Mouse (Mus musculus) limb, embryonic 12.5 days (tissue): ENCODE data around the gene Col7a1. TPM values are rescaled to one million over a fixed set of nuclear protein-coding genes. Genes with fewer than 3 reads are reported as not detected.

Experiments used
- ATAC-seq: fragments of 200-750 bp; cut with Nextera tagmentation; 2 replicates; pipeline ENCODE4 v1.8.0; 2017; ENCODE audit warnings: low read depth, moderate TSS enrichment; ENCODE audit not compliant: insufficient number of reproducible peaks, insufficient read depth, low FRiP score, low TSS enrichment
- H3K27ac ChIP-seq: fragments of 300-500 bp; sonication (generic); 2 replicates; pipeline ENCODE4 v1.5.1; 2016; ENCODE audit warnings: mild to moderate bottlenecking, moderate library complexity
- H3K27me3 ChIP-seq: fragments of 300-500 bp; sonication (generic); 2 replicates; pipeline ENCODE4 v1.6.1; 2016; ENCODE audit warnings: mild to moderate bottlenecking, moderate library complexity
- H3K36me3 ChIP-seq: fragments of 300-500 bp; sonication (generic); 2 replicates; pipeline ENCODE4 v1.6.1; 2016; ENCODE audit warnings: mild to moderate bottlenecking, moderate library complexity
- H3K4me1 ChIP-seq: fragments of 300-500 bp; sonication (generic); replicated peaks from 2 replicates; pipeline ENCODE4 v1.6.1; 2016
- H3K4me2 ChIP-seq: fragments of 300-500 bp; sonication (generic); 2 replicates; pipeline ENCODE4 v1.6.1; 2016; ENCODE audit warnings: mild to moderate bottlenecking, moderate library complexity
- H3K4me3 ChIP-seq: fragments of 300-500 bp; sonication (generic); replicated peaks from 2 replicates; pipeline ENCODE4 v1.5.1; 2016; ENCODE audit warnings: mild to moderate bottlenecking
- H3K9ac ChIP-seq: fragments of 300-500 bp; sonication (generic); replicated peaks from 2 replicates; pipeline ENCODE4 v1.6.1; 2016; ENCODE audit warnings: mild to moderate bottlenecking, moderate library complexity
- H3K9me3 ChIP-seq: fragments of 300-500 bp; sonication (generic); 2 replicates; pipeline ENCODE4 v1.6.1; 2016; ENCODE audit warnings: mild to moderate bottlenecking, moderate library complexity
- WGBS: fragments of 180-500 bp; shearing (Covaris S2); methylation state at CpG from one replicate; pipeline ENCODE4 v1.1.7; 2016; 5-methylcytosine and 5-hydroxymethylcytosine counted together
- polyA plus RNA-seq: library from polyadenylated mRNA; unstranded; fragments of >200 nt; fragmentation: Nextera tagmentation; extraction: Ambion mirVana; gene quantifications from 2 replicates; pipeline ENCODE4 v1.2.1, GENCODE M21; 2016

Gene Col7a1
- polyA plus RNA-seq, 1 experiment from 2014 or later = 8.0 TPM

DNA sequence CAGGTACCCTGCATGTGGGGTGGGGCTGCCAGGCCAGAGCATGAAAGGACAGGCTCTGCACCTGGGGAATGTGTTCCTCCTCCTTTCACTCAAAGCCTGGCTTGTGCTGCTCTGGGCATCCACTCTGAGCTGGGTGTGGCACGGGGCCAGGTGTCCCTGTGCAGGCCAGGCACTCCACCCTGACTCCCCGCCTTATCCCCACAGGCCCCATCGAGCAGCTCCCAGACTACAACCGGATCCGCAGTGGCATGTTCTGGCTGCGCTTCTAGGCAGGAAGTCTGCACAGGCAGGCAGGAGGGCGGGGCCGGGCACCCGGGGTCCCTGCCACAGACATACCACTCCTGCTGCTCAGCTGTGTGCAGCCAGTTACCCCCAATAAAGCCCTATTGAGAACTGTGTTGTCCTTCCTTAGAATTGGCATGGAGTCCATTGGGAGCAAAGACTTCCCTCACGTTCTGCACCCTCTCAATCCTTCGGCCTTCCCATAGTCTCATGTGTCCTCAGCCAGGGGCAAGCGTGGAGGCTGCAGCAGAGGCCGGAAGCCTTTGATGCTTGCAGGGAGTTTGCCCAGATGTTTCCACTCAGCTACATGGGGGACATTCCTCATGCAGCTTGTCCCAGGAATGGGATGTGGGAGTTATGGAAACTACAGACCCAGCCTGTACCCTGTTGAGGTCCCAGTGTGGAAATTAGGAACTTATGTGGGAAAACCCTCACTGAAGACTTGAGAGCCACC lies 4.0 kb upstream of the Col7a1 start:
- H3K4me1 ChIP-seq = peaks cover 42% of the 10 kb centered on the region
- peaks cover 22% of the 10 kb centered on the region for H3K27me3 ChIP-seq
- H3K4me2 ChIP-seq = peak overlapping the region; percentile 29
- WGBS = 31% methylated on average over 13 of the region's 13 CpGs
- 0 out of 2 replicates have a peak overlapping the region, but pooled peaks have one; percentile 37 for H3K9ac ChIP-seq
- peak overlapping the region; percentile 93 for H3K27ac ChIP-seq
- peak; percentile 69; the same call in 1 of the 2 replicates for ATAC-seq
- peaks cover 68% of the 10 kb centered on the region for H3K36me3 ChIP-seq
- no peaks in the 10 kb centered on the region for H3K9me3 ChIP-seq
- H3K4me3 ChIP-seq = no peak overlapping the region

DNA sequence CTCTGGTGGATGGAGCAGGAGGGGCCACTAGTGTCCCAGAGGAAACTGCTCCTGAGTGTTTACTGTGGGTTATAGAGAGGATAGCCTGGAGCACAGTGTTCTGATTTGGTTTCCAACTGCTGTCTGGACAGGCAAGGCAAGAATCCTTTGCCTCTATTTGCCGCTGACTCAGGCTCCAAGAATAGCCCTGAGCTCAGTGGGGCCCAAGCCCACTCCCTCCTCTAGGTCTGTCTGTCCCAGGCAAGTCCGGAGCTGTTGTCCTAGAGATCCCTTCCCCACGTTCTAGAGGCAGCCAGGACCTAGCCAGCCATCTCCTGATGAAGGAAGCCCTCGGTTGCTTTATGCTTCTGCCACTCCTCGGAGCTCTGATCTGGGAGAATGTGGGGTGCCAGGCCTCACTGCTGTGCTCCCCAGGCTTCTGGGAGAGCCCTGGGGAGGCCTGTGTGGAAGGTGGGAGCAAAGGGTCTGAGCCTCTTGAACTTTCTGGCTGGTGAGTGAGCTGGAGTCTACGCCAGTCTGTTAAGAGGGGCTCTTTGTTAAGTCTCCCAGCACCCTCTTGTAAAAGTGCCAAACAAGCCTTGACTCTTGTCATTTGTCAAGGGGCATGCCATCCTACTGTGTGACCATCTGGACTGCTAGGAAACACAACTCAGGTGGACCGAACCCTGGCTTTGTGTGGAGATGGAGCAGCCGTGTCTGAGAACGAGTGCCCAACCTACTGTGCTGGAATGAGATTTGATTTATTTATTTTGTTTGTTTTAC lies 3.2 kb upstream of the Col7a1 start:
- Histone ChIP-seq H3K4me3 (no peak overlapping the region), H3K27ac (peak overlapping the region; percentile 93), H3K27me3 (peaks cover 29% of the 10 kb centered on the region), H3K4me1 (peaks cover 44% of the 10 kb centered on the region), H3K36me3 (peaks cover 60% of the 10 kb centered on the region), H3K4me2 (0 out of 2 replicates have a peak overlapping the region, but pooled peaks have one; percentile 23), H3K9ac (0 out of 2 replicates have a peak overlapping the region, but pooled peaks have one; percentile 8), H3K9me3 (no peaks in the 10 kb centered on the region)
- WGBS = 73% methylated on average over 9 of the region's 9 CpGs
- ATAC-seq = peak; percentile 12; the same call in 1 of the 2 replicates

DNA sequence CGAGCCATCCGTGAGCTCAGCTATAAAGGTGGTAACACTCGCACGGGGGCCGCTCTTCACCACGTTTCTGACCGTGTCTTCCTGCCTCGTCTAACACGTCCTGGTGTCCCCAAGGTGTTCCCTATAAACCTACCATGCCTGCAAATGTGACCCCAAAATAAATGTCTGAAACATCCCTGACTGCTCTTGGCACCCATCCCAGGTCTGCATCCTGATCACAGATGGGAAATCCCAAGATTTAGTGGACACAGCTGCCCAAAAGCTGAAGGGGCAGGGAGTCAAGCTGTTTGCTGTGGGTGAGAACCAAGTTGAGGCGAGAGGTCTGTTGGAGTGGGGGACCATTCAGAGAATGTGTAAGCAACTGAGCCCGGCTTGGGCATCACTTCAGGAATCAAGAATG lies 1.9 kb downstream of the Col7a1 start:
- 89% methylated on average over 11 of the region's 11 CpGs for WGBS
- Histone ChIP-seq H3K36me3 (peaks cover 9% of the 10 kb centered on the region), H3K4me1 (peaks cover 18% of the 10 kb centered on the region), H3K27me3 (peaks cover 29% of the 10 kb centered on the region), H3K4me2 (no peak overlapping the region), H3K27ac (no peak overlapping the region), H3K9ac (no peak overlapping the region), H3K4me3 (no peak overlapping the region), H3K9me3 (no peaks in the 10 kb centered on the region)
- no peak for ATAC-seq

DNA sequence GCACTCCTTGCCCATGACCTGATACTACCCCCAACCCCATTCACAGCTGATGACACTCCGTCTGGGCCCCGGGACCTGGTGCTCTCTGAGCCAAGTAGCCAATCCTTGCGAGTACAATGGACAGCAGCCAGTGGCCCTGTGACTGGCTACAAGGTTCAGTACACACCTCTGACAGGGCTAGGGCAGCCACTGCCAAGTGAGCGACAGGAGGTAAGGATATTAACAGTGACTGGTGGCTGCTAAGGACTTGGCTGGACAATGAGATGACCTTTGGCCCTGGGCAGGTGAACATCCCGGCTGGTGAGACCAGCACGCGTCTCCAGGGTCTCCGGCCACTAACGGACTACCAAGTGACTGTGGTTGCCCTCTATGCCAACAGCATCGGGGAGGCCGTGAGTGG lies 2.5 kb downstream of the Col7a1 start:
- peaks cover 29% of the 10 kb centered on the region for H3K27me3 ChIP-seq
- no peak for ATAC-seq
- 88% methylated on average over 11 of the region's 11 CpGs for WGBS

DNA sequence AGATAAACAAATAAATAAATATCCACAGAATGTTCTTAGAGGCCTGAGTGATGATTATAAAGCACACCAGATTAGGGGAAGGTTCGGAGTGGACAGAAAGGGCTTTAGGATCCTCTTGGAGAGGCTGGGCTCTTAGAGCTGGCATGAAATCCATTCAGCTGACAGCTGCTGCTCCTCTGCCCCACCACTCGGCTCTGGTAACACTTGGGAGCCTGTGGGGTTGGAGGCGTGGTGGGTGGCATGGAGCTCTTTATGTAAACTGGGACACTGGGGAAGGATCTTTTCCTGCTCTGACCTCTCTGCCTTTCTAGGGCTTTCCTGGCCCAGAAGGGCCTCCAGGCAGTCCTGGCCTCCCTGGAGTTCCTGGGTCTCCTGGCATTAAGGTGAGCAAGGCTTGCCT lies 10.2 kb downstream of the Col7a1 start:
- H3K36me3 ChIP-seq = no peaks in the 10 kb centered on the region

More for the DNA sequence above, 2.5 kb downstream of the Col7a1 start:
- H3K9me3 ChIP-seq = no peaks in the 10 kb centered on the region
- no peak overlapping the region for H3K4me2 ChIP-seq
- H3K4me3 ChIP-seq = no peak overlapping the region
- H3K4me1 ChIP-seq = peaks cover 16% of the 10 kb centered on the region
- H3K27ac ChIP-seq = no peak overlapping the region
- H3K9ac ChIP-seq = no peak overlapping the region
- peaks cover 3% of the 10 kb centered on the region; the same call in 1 of the 2 replicates for H3K36me3 ChIP-seq

DNA sequence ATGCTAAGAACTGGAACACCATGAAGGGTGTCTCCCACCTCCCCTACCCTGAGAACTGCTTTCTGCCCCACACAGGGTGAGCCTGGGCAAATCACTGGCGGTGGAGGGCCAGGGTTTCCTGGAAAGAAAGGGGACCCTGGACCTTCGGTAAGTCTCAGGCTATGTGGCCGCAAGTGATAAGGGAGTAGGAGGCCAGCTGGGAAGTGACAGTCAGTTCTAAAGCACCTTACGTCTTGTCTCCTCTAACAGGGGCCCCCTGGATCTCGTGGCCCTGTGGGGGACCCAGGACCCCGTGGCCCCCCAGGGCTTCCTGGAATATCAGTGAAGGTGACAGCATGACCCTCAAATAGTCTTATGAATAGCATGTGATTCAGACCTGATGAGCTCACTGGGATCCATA lies 11.0 kb downstream of the Col7a1 start:
- Histone ChIP-seq H3K27me3 (no peaks in the 10 kb centered on the region), H3K4me2 (no peak overlapping the region), H3K9ac (no peak overlapping the region), H3K9me3 (no peaks in the 10 kb centered on the region), H3K27ac (no peak overlapping the region), H3K4me3 (no peak overlapping the region), H3K4me1 (no peaks in the 10 kb centered on the region), H3K36me3 (no peaks in the 10 kb centered on the region)
- no peak for ATAC-seq
- WGBS = 88% methylated on average over 6 of the region's 6 CpGs

More for the DNA sequence above, 10.2 kb downstream of the Col7a1 start:
- Histone ChIP-seq H3K4me1 (no peaks in the 10 kb centered on the region), H3K9ac (no peak overlapping the region), H3K9me3 (no peaks in the 10 kb centered on the region), H3K4me2 (no peak overlapping the region), H3K4me3 (no peak overlapping the region), H3K27ac (no peak overlapping the region), H3K27me3 (no peaks in the 10 kb centered on the region)
- 83% methylated on average over 3 of the region's 3 CpGs for whole genome bisulfite sequencing
- no peak for ATAC-seq

DNA sequence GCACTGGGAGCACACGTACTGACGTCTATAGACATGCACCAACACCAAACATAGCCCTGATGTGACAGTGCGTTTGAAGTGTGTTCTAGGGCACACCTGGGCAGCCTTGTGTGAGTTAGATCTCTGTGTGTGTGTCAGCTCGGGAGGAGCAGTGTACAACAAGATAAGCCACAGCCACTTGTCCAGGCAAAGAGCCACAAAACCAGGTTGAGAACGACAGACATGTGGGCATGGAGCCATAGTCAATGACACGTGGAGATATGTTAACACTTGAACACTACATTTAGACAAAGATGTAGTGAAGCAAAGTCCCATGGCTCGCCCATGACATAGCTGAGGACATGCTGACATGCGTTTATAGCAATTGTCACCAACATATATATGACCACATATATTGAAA lies 17.2 kb downstream of the Col7a1 start:
- Histone ChIP-seq H3K36me3 (no peaks in the 10 kb centered on the region), H3K27ac (no peak overlapping the region), H3K4me2 (no peak overlapping the region), H3K9ac (no peak overlapping the region), H3K4me1 (no peaks in the 10 kb centered on the region), H3K27me3 (no peaks in the 10 kb centered on the region), H3K9me3 (no peaks in the 10 kb centered on the region), H3K4me3 (no peak overlapping the region)
- no peak for ATAC-seq
- WGBS = 84% methylated on average over 8 of the region's 8 CpGs

DNA sequence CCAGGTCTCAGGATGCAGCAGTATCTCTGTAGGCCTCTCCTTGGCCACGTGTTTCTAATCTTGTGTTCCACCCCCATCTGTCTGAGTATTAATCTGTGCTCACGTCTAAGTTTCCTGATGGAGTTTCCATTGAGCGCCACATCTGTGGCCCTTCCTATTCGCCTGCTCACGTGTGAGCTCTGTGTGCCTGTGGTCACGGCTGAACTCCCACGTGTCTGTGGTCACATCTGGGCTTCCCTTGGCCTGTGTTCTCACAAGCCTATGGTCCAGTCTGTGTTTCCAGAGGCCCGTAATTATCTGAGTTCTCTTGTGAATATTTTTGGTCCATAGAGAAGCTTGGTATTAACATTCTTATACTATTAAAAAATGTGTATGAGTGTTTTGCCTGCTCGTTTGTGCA lies 23.1 kb downstream of the Col7a1 start:
- 80% methylated on average over 9 of the region's 9 CpGs for WGBS
- Histone ChIP-seq H3K4me2 (no peak overlapping the region), H3K27me3 (no peaks in the 10 kb centered on the region), H3K27ac (no peak overlapping the region), H3K9ac (no peak overlapping the region), H3K4me3 (no peak overlapping the region), H3K4me1 (no peaks in the 10 kb centered on the region), H3K36me3 (no peaks in the 10 kb centered on the region), H3K9me3 (no peaks in the 10 kb centered on the region)
- no peak for ATAC-seq

DNA sequence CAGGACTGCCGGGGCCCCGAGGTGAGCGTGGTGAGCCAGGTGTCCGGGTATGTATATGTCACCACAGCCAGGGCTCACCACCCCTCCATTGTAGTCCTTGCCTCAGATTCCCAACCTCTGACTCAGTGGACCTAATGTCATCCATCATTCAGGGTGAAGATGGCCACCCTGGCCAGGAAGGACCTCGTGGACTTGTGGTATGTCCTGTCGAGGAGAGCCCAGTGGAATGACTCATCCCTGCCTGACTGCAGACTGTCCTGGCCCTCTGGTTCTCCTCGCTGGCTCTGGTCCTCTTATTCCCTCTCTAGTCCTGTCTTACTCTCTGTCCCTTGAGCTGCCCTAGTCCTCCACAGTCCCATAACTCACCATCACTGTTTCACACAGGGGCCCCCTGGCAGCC lies 24.6 kb downstream of the Col7a1 start:
- ATAC-seq = no peak
- Histone ChIP-seq H3K9ac (no peak overlapping the region), H3K4me1 (no peaks in the 10 kb centered on the region), H3K27me3 (no peaks in the 10 kb centered on the region), H3K4me2 (no peak overlapping the region), H3K9me3 (no peaks in the 10 kb centered on the region), H3K27ac (no peak overlapping the region), H3K4me3 (no peak overlapping the region), H3K36me3 (no peaks in the 10 kb centered on the region)
- 78% methylated on average over 7 of the region's 7 CpGs for whole genome bisulfite sequencing

DNA sequence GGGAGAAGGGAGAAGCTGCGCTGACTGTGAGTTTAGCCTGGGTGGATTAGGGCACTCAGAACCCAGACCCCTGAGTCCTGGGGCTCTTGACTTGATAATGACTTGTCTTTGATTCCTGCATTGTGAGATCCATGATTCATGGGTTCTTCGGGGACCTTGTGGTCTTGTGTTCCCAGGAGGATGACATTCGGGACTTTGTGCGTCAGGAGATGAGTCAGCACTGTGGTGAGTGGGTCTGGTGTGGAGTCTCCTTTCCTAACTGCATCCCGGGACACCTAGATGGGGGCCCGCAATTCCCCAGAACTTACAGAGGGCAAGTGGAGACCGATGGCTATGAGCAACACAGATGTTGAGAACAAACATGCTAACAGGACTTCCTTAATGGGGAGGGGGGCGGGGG lies 29.1 kb downstream of the Col7a1 start:
- H3K4me1 ChIP-seq = peaks cover 4% of the 10 kb centered on the region

DNA sequence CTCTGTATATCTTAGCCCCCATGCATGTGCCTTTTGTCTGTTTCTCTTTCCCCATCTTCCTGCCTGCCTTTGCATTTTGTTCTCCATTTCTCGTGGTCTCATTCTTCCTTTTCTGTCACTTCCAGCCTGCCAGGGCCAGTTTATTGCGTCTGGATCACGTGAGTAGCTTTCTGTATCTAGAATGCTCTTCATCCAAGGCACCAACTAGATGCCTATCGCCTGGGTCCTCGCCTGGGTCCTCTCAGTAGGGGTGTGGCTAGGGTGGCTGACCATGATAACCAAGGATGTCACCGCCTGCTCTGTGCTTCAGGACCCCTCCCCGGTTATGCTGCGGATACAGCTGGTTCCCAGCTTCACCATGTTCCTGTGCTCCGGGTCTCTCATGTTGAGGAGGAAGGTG lies 29.8 kb downstream of the Col7a1 start:
- H3K36me3 ChIP-seq = no peaks in the 10 kb centered on the region
- no peaks in the 10 kb centered on the region for H3K9me3 ChIP-seq
- 75% methylated on average over 9 of the region's 9 CpGs for WGBS
- H3K27ac ChIP-seq = no peak overlapping the region
- peaks cover 11% of the 10 kb centered on the region for H3K4me1 ChIP-seq
- H3K4me2 ChIP-seq = no peak overlapping the region
- no peak overlapping the region for H3K4me3 ChIP-seq
- ATAC-seq = no peak
- H3K27me3 ChIP-seq = no peaks in the 10 kb centered on the region
- no peak overlapping the region for H3K9ac ChIP-seq

More for the DNA sequence above, 29.1 kb downstream of the Col7a1 start:
- 83% methylated on average over 8 of the region's 8 CpGs for WGBS
- no peaks in the 10 kb centered on the region for H3K27me3 ChIP-seq
- H3K36me3 ChIP-seq = no peaks in the 10 kb centered on the region
- H3K4me3 ChIP-seq = no peak overlapping the region
- no peak overlapping the region for H3K9ac ChIP-seq
- no peaks in the 10 kb centered on the region for H3K9me3 ChIP-seq
- no peak for ATAC-seq
- H3K27ac ChIP-seq = no peak overlapping the region
- no peak overlapping the region for H3K4me2 ChIP-seq
